Mouse (Mus musculus): ENCODE measurements around the gene Gng8.

GRCm38 (mm10) chr7:16924037-16924834 lies 32.6 kb downstream of the Gng8 start, which contains the start of gene Calm3:
- no peak for TF ChIP-seq CTCF (IDR thresholded peaks at IDR 0.05; ENCODE audit: low read depth, low read length)
- no peak for TF ChIP-seq POLR2A (IDR thresholded peaks at IDR 0.05; ENCODE audit: extremely low read depth, insufficient read depth, low read length)

Measured in liver, adult 2 months (tissue).